In genomic region chr16:17509240-17509597, GRCm38 (mm10) we compare ENCODE assay signal across 8 mouse cellular contexts. TPM values are rescaled to one million over a fixed set of nuclear protein-coding genes. Genes with fewer than 3 reads are reported as not detected.
DNase-seq lines count a peak whose midpoint lies in the region; ATAC-seq and TF ChIP-seq lines count a peak whose summit lies in the region.

No protein-coding gene starts in this region.

- no peaks in the 10 kb centered on the region for H3K79me2 ChIP-seq in heart, adult 2 months (replicated peaks; ENCODE audit: control insufficient read depth, insufficient read depth, low read length)

- peak overlapping the region; percentile 73 for H3K4me2 ChIP-seq in liver, embryonic 12.5 days

- ATAC-seq in erythroid progenitor cell, adult 5-6 weeks (replicated peaks; ENCODE audit: low FRiP score, poor library complexity, severe bottlenecking) = peak; percentile 16
- ATAC-seq in liver, embryonic 12.5 days = no peak

- peaks cover 3% of the 10 kb centered on the region for H3K4me1 ChIP-seq in heart, adult 2 months (ENCODE audit: control insufficient read depth, insufficient read depth, low read length)
- peaks cover 25% of the 10 kb centered on the region for H3K4me1 ChIP-seq in liver, embryonic 12.5 days

- no peak for TF ChIP-seq POLR2A in heart, adult 2 months (IDR thresholded peaks at IDR 0.05; ENCODE audit: insufficient read depth, low read depth, low read length)

- TF ChIP-seq CTCF in heart, adult 2 months (IDR thresholded peaks at IDR 0.05) = no peak

- H3K9ac ChIP-seq in heart, adult 2 months (ENCODE audit: low read depth, low read length) = peak overlapping the region; percentile 76
- peak overlapping the region; percentile 80 for H3K9ac ChIP-seq in liver, embryonic 12.5 days

- WGBS in heart, adult 2 months = 7% methylated on average over 9 of the region's 9 CpGs
- 7% methylated on average over 9 of the region's 9 CpGs for WGBS in liver, embryonic 12.5 days (ENCODE audit: insufficient replicate concordance)

- H3K27me3 ChIP-seq in heart, adult 2 months (ENCODE audit: control insufficient read depth, insufficient read depth, low read length) = no peaks in the 10 kb centered on the region
- peaks cover 26% of the 10 kb centered on the region for H3K27me3 ChIP-seq in liver, embryonic 12.5 days (replicated peaks)

- no peaks in the 10 kb centered on the region for H3K36me3 ChIP-seq in heart, adult 2 months (ENCODE audit: control insufficient read depth, insufficient read depth, low read length)
- peaks cover 24% of the 10 kb centered on the region for H3K36me3 ChIP-seq in liver, embryonic 12.5 days

- H3K9me3 ChIP-seq in liver, embryonic 12.5 days (replicated peaks) = no peaks in the 10 kb centered on the region

- peak overlapping the region; percentile 80 for H3K4me3 ChIP-seq in heart, adult 2 months
- H3K4me3 ChIP-seq in liver, embryonic 12.5 days = peak overlapping the region; percentile 79

- intact Hi-C loops in heart, adult 2 months (cut with DNase I) = loop anchor here (2.0 kb wide), 1 partner anchor 56 kb away; no protein-coding TSS in a partner anchor

- DNase-seq in heart, adult 2 months = no peak
- no peak for DNase-seq in heart, adult 11 months
- peak; percentile 71 for DNase-seq in 3T3-L1 (ENCODE audit: low read depth, low spot score)
- no peak for DNase-seq in ovary, postnatal 10 days (ENCODE audit: low spot score)
- DNase-seq in left cerebral cortex, adult 18-20 months (ENCODE audit: low spot score in 2 of 2) = no peak
- DNase-seq in embryo, embryonic 10.5 days (ENCODE audit: low spot score) = no peak

- H3K27ac ChIP-seq in heart, adult 2 months = peak overlapping the region; percentile 95
- H3K27ac ChIP-seq in liver, embryonic 12.5 days = peak overlapping the region; percentile 92

- TF ChIP-seq EP300 in heart, adult 2 months (IDR thresholded peaks at IDR 0.05; ENCODE audit: insufficient read depth, low read depth, low read length) = no peak

RNA-seq across cellular contexts. Expression of gene Lztr1, which starts 0.7 kb away (rescaled TPM):
- 10 to 100 TPM; 24.3 to 28.5 TPM for total RNA-seq in heart, adult 2 months (2021)
- 98.0 and 104 TPM in 2 replicates for polyA plus RNA-seq in heart, adult 2 months (2012; rRNA removed)
- total RNA-seq in erythroid progenitor cell, adult 5-6 weeks (2015; ENCODE audit: low replicate concordance) = 15.5 and 43.6 TPM in 2 replicates
- total RNA-seq in erythroid progenitor cell, adult 5-6 weeks (2017; ENCODE audit: low replicate concordance) = 33.1 and 54.4 TPM in 2 replicates
- polyA plus RNA-seq in liver, embryonic 12.5 days (2016; fragmentation: Nextera tagmentation; extraction: Ambion mirVana) = 31.4 and 34.8 TPM in 2 replicates
- 100 to 1,000 TPM; 161 to 171 TPM for total RNA-seq in left cerebral cortex, adult 18-20 months (2021)

RNA-seq across cellular contexts. Expression of gene Aifm3, which starts 19.8 kb away (rescaled TPM):
- under 1 TPM in 1 of 2 experiments, not detected in 1; 0.14 TPM for total RNA-seq in heart, adult 2 months (2021)
- 0.08 and 0.09 TPM in 2 replicates for polyA plus RNA-seq in heart, adult 2 months (2012; rRNA removed)
- total RNA-seq in erythroid progenitor cell, adult 5-6 weeks (2015; ENCODE audit: low replicate concordance) = not detected in 2 replicates
- total RNA-seq in erythroid progenitor cell, adult 5-6 weeks (2017; ENCODE audit: low replicate concordance) = not detected in 2 replicates
- 0.83 and 0.98 TPM in 2 replicates for polyA plus RNA-seq in liver, embryonic 12.5 days (2016; fragmentation: Nextera tagmentation; extraction: Ambion mirVana)
- total RNA-seq in left cerebral cortex, adult 18-20 months (2021) = 100 to 1,000 TPM; 129 to 153 TPM

RNA-seq across cellular contexts. Expression of gene Thap7, which starts 21.7 kb away (rescaled TPM):
- total RNA-seq in heart, adult 2 months (2021) = 10 to 100 TPM; 13.3 to 16.0 TPM
- 32.2 and 32.3 TPM in 2 replicates for polyA plus RNA-seq in heart, adult 2 months (2012; rRNA removed)
- 9.6 and 24.1 TPM in 2 replicates for total RNA-seq in erythroid progenitor cell, adult 5-6 weeks (2015; ENCODE audit: low replicate concordance)
- total RNA-seq in erythroid progenitor cell, adult 5-6 weeks (2017; ENCODE audit: low replicate concordance) = 10.8 and 16.3 TPM in 2 replicates
- 34.2 and 36.6 TPM in 2 replicates for polyA plus RNA-seq in liver, embryonic 12.5 days (2016; fragmentation: Nextera tagmentation; extraction: Ambion mirVana)
- 10 to 100 TPM; 40.0 to 45.4 TPM for total RNA-seq in left cerebral cortex, adult 18-20 months (2021)

RNA-seq across cellular contexts. Expression of gene Lrrc74b, which starts 51.8 kb away (rescaled TPM):
- not detected for total RNA-seq in heart, adult 2 months (2021)
- 0.12 and 0.61 TPM in 2 replicates for polyA plus RNA-seq in heart, adult 2 months (2012; rRNA removed)
- total RNA-seq in erythroid progenitor cell, adult 5-6 weeks (2015; ENCODE audit: low replicate concordance) = not detected in 2 replicates
- not detected in 2 replicates for total RNA-seq in erythroid progenitor cell, adult 5-6 weeks (2017; ENCODE audit: low replicate concordance)
- polyA plus RNA-seq in liver, embryonic 12.5 days (2016; fragmentation: Nextera tagmentation; extraction: Ambion mirVana) = 0.07 TPM in 1 of 2 replicates, not detected in the other
- 1 to 10 TPM in 1 of 2 experiments, under 1 TPM in 1; 0.33 to 1.1 TPM for total RNA-seq in left cerebral cortex, adult 18-20 months (2021)

RNA-seq across cellular contexts. Expression of gene P2rx6, which starts 52.5 kb away (rescaled TPM):
- under 1 TPM; 0.78 to 0.89 TPM for total RNA-seq in heart, adult 2 months (2021)
- 2.9 and 3.7 TPM in 2 replicates for polyA plus RNA-seq in heart, adult 2 months (2012; rRNA removed)
- total RNA-seq in erythroid progenitor cell, adult 5-6 weeks (2015; ENCODE audit: low replicate concordance) = not detected in 2 replicates
- not detected in 2 replicates for total RNA-seq in erythroid progenitor cell, adult 5-6 weeks (2017; ENCODE audit: low replicate concordance)
- polyA plus RNA-seq in liver, embryonic 12.5 days (2016; fragmentation: Nextera tagmentation; extraction: Ambion mirVana) = 0.08 TPM in 2 replicates
- 1 to 10 TPM; 1.2 to 1.3 TPM for total RNA-seq in left cerebral cortex, adult 18-20 months (2021)

Comparison
In these comparisons a context has a peak if more than half of its experiments do, and no peak if none do; other contexts are left out.
1. RNA of gene Aifm3, which starts 19.8 kb away (total RNA-seq): 129 to 153 TPM in left cerebral cortex, adult 18-20 months; 0.14 TPM in heart, adult 2 months and not detected in erythroid progenitor cell, adult 5-6 weeks; every median in the first group is over 100 times any median in the second.